Mouse (Mus musculus) cerebellum, adult 2 months (tissue): ENCODE measurements at regions not wholly inside any gene's neighbourhood (a gene's known extent, or its start where the extent isn't known, plus 50 kb on each side); places are given as distances from the start of the nearest gene placed in this dataset.

ENCODE experiments used
- CTCF ChIP-seq: fragments of 200-500 bp; IDR thresholded peaks from 2 replicates; pipeline ENCODE4 v1.5.1; 2011; ENCODE audit warnings: low read depth, mild to moderate bottlenecking, control low read depth, low read length, moderate library complexity, borderline replicate concordance; ENCODE audit not compliant: insufficient read depth
- POLR2A ChIP-seq: fragments of 200-500 bp; IDR thresholded peaks from 2 replicates; pipeline ENCODE4 v1.6.1; 2011; ENCODE audit warnings: low read length, control low read depth, borderline replicate concordance; ENCODE audit not compliant: insufficient read depth

DNA sequence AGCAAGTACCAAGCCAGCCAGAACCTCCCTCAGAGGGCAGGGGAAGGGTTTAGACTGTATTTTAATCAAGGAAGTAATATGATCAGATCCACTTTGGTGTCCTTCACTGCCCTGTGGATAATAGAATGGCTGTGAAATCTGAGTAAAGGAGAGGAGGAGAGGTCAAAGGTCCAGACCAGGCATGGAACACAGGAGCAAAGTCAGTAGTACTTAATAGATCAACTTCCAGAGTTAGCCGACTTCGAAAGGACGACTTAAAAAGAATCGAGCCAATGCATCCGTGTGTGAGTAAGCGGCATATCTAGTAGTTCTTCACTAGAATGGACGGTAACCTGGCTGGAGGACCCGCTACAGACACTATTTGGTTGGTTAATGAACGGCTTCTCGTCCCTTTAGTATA lies 103.8 kb upstream of the Gm15217 start:
- TF ChIP-seq CTCF (no peak), POLR2A (no peak)
